Mouse (Mus musculus) mesoderm, embryonic 11.5 days (tissue): ENCODE data around the gene Btg1-ps1.
"Not testable (repeated sequence)": the region's sequence is repeated elsewhere in the genome, so short reads cannot be mapped to it uniquely, and the experiment has no call there.

Source experiments
- DNase-seq: peaks from one replicate; pipeline ENCODE4 v3.0.0-alpha.2; 2012; ENCODE audit warnings: low read depth, low spot score

Gene Btg1-ps1

GRCm38 (mm10) chrX:38018597-38018996, at the start of gene Btg1-ps1:
Gene Btg1-ps1 (minus strand): TSS chrX:38018815.
- DNase-seq, result not testable (repeated sequence)

GRCm38 (mm10) chrX:38066175-38066574, 47.6 kb upstream of the Btg1-ps1 start, which contains the start of gene Rhox10:
Gene Rhox10 (plus strand): TSS chrX:38066475.
- DNase-seq, result no peak

DNA sequence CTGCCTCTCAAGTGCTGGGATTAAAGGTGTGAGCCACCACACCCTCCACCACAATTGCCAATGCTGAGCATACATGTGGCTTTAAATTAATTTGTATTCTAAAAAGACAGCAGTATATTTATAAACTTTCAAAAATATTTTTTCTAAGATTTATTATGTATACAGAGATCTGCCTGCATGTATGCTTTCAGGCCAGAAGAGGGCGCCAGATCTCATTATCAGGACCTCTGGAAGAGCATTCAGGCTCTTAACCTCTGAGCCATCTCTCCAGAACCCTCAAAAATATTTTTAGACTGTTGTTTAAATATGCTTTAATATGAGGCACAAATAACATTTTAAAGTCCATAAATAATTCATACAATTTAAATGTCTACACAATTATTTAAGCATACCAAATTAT, 42.9 kb upstream of the Btg1-ps1 start:
- DNase-seq, result peak; percentile 15

DNA sequence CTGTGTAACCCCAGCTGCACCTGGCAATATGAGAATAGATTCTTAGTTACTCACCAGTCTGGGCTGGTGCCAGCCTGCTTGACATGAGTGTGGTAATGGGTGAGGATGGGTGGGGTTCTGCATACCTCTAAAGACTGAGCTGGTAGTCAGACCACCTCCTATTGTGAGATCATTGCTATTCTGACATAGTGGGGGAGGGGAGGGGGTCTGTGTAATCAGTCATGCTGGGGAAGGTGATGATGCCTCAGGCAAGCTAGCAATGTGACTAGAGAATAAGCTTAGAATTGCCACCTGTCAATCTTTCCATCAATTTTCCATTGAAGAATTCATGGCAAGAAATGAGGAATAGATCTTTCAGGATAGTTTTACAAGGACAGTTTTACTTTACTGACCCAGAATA, 24.4 kb upstream of the Btg1-ps1 start, which contains the start of gene Btg1-ps2:
Btg1-ps2 (minus strand) TSS at position 101 of the 400 bp plus-strand sequence.
- not testable (repeated sequence) for DNase-seq

DNA sequence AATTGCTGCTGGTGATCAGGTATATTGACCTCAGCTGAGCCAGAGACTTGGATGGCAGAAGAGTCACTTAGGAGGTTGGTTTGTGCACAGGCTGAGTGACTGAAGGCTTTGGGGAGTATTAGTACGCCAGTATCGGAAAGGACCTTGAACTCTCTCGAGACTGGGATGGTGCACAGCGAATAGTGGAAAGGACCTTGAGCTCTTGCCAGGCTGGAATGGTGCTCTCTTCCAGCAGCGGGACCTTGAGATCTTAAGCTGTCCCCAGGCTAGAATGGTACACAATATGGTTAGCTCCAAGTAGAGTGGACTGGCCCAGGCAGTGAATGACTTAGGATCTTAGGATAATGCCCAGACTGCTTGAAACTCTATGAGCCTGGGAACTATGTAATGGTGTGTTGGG, 21.1 kb upstream of the Btg1-ps1 start:
- no peak for DNase-seq

DNA sequence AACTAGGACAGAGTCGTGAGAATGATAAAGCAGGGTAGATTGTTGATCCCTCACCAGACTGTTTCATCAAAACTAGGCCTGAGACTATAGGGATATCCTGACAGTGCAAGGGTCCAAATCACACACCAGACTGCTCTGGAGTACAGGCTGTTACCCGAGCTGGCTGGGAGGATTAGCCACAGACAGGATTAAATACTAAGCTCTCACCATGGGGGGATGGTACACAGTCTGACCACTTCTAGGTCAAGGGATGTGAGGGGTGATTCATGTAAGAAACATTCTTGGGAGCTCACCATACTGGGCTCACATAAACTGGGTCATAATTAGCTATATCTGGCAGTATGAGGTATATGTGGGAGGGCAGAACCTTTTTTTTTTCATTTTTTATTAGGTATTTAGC, 15.2 kb upstream of the Btg1-ps1 start:
- no peak for DNase-seq

DNA sequence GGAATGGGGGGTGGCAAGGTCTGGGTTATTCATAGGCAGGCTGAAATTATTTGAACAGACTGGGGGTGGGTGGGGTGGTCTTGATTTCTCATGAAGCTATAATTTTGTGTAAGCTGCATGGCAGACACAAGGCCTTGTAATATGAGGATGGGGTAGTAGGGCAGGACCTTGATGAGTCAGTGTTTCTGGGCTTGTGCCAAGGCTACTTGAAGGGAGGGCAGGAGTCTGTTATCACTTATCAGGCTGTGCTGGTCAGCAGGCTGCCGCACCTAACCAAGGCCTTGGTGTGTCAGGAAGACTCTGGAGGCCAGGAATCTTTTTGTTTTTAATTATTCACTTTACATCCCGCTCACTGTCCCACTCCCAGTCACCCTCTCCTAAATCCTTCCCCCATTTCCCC, 9.9 kb downstream of the Btg1-ps1 start:
- no peak for DNase-seq
